Mouse (Mus musculus): ENCODE results near the gene Igfbp4.

The Igfbp4 gene

GRCm38 (mm10) chr11:99041841-99042780 is 1.1 kb downstream of the Igfbp4 start:
- no peak for DNase-seq (ENCODE audit: low spot score)

GRCm38 (mm10) chr11:99042834-99043431 is 1.9 kb downstream of the Igfbp4 start:
- peak; percentile 68 for DNase-seq (ENCODE audit: low spot score)

GRCm38 (mm10) chr11:99043632-99044031 is 2.6 kb downstream of the Igfbp4 start:
- DNase-seq (ENCODE audit: low spot score), result no peak

DNA sequence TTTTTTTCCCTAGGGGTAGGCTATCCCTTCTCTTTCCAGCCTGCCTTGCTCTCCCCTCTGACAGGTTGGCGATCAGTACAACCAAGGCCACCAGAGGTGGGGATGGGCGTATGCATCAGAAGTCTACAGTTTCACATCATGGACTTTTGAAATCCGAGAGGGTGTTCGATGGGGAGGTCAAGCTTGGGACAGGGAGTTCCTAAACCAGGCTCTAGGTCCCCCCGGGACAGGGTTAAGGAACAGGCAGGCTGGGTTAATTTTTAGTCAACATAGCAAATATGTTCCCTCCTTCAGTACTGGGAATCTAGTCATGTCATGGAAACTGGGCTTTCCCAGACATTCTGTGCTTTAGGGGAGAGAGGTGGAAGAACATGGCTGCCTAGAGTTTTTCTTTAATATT is 3.3 kb downstream of the Igfbp4 start:
- no peak for DNase-seq (ENCODE audit: low spot score)

DNA sequence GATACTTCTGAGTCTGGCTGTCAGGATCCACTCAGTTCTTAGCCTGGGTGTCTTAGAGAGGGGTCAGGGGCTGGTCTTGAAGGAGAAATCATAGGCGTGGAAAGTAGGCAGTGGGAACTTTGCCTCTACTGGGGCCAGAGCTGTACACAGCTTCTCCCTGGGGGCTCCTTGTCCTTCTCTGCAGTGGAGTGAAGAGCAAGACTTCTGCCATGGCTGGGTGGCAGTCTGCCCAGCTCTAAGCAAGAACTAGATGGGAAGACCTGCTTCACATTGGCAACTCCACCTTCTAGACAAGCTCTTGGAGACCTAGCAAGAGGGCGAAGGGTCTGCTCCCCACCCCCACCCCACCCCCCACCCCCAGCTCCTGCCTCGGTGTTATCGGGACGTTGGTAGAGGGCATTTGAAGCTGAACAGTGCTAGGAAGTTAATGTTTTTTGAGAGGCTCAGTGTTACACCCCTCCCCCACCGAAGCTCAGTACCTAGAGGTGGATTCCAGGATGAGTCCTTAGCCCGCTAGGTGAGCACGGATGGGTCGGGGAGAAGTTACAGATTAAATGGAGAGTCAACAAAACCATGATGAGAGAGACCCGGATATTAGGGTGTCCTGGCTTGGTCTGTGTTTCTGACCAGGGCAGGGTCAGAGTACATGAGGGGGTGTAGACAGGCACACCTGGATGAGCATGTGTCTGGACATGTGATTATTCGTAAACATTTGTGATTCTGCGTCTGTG is 4.3 kb downstream of the Igfbp4 start:
- DNase-seq (ENCODE audit: low spot score), result no peak

- peak; percentile 61 for DNase-seq (ENCODE audit: low spot score)
Observed at GRCm38 (mm10) chr11:99047120-99047519, 6.1 kb downstream of the Igfbp4 start.

DNA sequence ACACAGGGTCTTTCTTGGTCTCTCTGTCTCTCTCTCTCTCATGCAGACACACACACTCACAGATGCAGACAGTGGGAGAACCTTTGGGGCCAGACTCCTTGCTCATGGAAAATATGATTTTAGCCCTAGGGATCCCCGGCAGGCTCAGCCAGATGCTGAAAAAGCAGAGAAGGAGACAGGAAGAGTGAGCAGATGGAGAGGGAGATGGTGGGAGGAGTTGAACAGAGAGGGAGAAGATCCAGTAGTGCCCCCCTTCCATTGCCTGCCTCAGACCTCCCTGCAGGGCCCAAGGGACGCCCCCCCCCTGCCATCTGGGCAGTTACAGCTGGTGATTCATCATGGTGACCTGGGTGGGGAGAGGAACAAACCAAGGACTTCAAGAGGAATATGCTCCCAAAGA is 6.6 kb downstream of the Igfbp4 start:
- DNase-seq (ENCODE audit: low spot score), result no peak

DNA sequence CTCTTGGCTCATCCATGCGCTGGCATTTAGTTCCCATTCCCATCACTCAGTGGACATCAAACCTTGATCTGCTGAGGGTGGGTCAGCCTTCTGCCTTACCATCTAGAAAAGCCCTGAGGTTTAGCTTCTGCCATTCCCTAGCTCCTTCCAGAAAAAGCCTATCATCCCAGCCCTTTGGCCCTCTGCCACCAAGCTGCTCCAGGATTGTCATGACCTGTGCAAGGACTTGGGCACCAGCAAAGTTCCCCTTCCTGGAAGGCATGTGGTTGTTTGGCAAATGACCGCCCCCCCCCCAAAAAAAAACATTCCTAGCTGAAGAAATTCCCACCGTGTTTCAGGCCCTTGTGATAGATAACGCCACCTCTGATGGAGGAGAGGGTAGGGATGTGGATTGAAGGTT is 14.1 kb downstream of the Igfbp4 start:
- no peak for DNase-seq (ENCODE audit: low spot score)

DNA sequence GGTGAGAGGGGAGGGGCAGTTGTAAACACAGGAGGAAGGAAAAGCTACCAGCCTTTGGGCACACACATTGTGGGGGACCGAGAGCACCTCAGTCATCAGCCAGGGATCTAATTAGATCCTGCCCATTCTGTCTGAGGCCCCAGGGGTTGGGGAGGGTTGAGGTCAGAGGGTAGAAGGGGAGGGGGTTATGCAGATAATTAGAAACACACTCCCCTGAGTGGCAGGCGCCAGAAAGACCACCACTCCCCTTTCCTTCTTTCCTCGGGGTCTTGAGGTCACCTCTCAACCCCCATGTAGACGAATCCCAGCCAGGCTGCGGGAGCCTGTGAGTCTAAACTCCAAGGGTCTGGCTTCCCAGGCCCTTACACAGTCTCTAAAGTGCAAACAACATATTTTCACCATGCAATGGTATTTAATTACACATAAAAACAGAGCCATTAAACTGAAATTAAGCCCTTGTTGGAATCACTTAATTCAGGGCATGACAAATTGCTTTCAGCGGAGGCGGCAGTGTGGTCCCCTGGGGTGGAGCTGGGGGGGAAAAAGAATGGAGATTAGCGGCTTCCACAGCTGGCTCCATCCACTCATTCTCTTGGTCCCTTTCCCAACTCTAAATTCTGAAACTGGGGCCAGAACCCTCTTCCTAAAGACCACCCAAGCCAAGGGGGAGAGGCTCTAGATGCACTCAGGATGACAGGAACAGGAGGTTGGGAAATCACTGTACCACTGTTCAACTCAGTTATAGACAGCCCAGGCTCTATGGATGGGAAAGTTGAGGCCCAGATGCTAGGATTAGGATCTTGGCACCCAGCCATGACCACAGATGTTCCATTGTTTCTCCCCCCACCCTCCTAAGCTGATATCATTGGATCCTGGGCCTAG is 14.8 kb downstream of the Igfbp4 start:
- DNase-seq (ENCODE audit: low spot score), result no peak

DNA sequence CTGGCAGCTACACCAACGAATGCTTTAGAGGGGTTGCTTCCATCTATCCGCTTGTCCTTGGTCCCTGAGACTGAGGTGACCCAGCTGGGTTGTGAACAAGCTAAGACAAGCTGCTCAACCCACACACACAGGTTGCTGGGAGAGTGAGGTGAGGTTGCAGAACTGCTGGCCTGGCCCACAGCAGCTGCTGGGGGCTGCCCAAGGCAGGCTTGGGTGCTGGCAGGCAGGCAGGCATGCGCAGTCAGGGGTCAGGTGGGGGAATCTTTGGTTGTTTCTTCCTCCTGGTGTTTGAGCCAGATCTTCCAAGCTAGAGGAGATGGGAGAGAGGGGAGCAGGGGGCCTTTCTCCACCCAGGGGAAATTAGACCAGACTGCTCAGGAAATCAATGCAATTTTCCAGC is 19.4 kb downstream of the Igfbp4 start:
- DNase-seq (ENCODE audit: low spot score), result no peak

- no peak for DNase-seq (ENCODE audit: low spot score)
Observed at GRCm38 (mm10) chr11:99062661-99063060, 21.6 kb downstream of the Igfbp4 start.

DNA sequence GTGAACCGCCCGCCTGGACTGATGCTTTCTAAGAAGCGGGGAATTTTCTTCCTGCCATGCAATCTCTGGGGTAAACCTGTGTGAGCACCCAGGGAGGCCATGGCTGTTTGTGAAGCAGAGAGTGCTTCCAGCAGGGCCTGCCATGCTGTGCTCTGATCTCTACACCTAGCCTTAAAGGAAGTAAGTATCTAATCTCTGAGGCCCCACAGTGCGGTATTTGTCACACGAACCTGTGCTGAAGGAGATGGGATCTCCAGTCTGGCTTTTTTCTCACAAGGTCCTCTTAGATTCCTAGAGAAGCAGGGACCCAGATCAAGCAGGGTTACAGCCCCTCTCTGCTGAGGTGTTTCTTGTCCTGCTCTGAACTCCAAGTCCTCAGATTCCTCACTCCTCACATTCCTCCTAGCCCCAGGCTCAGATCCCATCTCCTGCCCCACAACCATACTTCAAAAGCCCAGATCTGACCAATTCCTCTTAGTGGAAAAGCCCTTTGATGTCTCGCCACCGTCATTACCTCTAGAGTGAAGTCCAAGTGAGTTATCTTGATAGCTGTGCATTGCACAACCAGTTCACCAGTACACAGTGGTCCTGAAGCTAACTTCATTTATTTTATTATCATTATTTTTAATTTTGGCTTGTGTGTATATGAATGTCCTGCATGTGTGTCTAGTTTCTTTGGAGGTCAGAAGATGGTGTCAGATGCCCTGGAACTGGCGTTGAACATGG is 22.5 kb downstream of the Igfbp4 start:
- DNase-seq (ENCODE audit: low spot score), result no peak

GRCm38 (mm10) chr11:99065353-99065752 is 24.3 kb downstream of the Igfbp4 start:
- DNase-seq (ENCODE audit: low spot score), result no peak

- peak; percentile 92 for DNase-seq (ENCODE audit: low spot score)
Observed at GRCm38 (mm10) chr11:99065979-99066378, 24.9 kb downstream of the Igfbp4 start.

GRCm38 (mm10) chr11:99067591-99067990 is 26.5 kb downstream of the Igfbp4 start:
- no peak for DNase-seq (ENCODE audit: low spot score)

DNA sequence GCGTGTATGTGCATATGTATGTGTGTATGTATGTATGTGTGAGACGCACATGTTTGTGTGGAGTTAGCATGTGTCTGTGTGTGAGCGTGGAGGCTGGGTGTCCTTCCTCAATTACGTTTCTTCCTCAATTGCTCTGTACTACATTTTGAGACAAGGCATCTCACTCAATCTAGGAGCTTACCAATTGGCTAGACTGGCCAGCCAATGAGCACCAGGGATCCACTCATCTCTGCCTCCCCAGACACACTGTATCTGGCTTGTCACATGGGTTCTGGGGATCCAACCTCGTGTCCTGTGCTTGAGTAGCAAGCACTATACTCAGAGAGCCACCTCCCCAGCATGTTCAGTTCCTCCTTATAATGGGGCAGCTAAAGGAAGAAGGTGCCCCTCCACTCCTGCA is 27.4 kb downstream of the Igfbp4 start:
- no peak for DNase-seq (ENCODE audit: low spot score)

DNA sequence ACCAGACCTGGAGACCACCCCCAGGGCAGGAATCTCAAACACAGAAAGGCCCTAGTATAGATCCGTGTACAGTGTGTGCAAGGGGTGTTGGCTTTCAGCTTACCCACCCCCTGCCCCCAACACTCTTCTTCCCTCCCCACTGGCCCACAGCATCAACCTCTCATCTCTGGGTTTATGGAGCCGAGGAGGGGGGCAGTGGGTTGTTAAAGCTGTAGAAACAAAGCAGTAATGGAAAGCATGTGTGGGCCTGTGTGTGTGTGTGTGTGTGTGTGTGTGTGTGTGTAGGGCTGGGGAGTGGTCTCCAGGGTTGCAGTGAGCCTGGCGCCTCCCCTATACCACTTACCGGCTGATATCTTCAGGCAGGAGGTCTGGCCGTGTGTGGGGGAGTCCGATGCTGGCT is 30.8 kb downstream of the Igfbp4 start:
- DNase-seq (ENCODE audit: low spot score), result no peak

- no peak for DNase-seq (ENCODE audit: low spot score)
Observed at GRCm38 (mm10) chr11:99073781-99074180, 32.7 kb downstream of the Igfbp4 start.

- DNase-seq (ENCODE audit: low spot score), result no peak
Observed at GRCm38 (mm10) chr11:99076744-99077319, 35.8 kb downstream of the Igfbp4 start.

- DNase-seq (ENCODE audit: low spot score), result no peak
Observed at GRCm38 (mm10) chr11:99077869-99078268, 36.8 kb downstream of the Igfbp4 start.

All from lung, postnatal 25 days (tissue).